ENCODE assay signal across 8 mouse cellular contexts in genomic region chr8:119423631-119424141, GRCm38 (mm10). TPM values are rescaled to one million over a fixed set of nuclear protein-coding genes. Genes with fewer than 3 reads are reported as not detected.
DNase-seq lines count a peak whose midpoint lies in the region; ATAC-seq lines count a peak whose summit lies in the region.

No protein-coding gene starts in this region.

- ATAC-seq in limb, embryonic 13.5 days (ENCODE audit: low FRiP score, low read depth): no peak
- no peak for ATAC-seq in kidney, embryonic 16.5 days (ENCODE audit: low FRiP score, low TSS enrichment)
- peak; percentile 70 for ATAC-seq in megakaryocyte, adult 5-6 weeks (ENCODE audit: poor library complexity, severe bottlenecking)

- H3K27me3 ChIP-seq in limb, embryonic 13.5 days: no peaks in the 10 kb centered on the region
- H3K27me3 ChIP-seq in limb, embryonic 10.5 days (ENCODE audit: low read depth, poor library complexity, severe bottlenecking): no peaks in the 10 kb centered on the region
- H3K27me3 ChIP-seq in kidney, embryonic 16.5 days (ENCODE audit: insufficient read depth, low read length): no peaks in the 10 kb centered on the region
- H3K27me3 ChIP-seq in midbrain, embryonic 10.5 days (ENCODE audit: low read depth, poor library complexity, severe bottlenecking): no peaks in the 10 kb centered on the region

- no peak overlapping the region for H3K4me2 ChIP-seq in limb, embryonic 13.5 days (replicated peaks)
- H3K4me2 ChIP-seq in kidney, embryonic 16.5 days (replicated peaks; ENCODE audit: low read depth, low read length): no peak overlapping the region; the same call in 1 of the 2 replicates

- H3K36me3 ChIP-seq in limb, embryonic 13.5 days: no peaks in the 10 kb centered on the region
- H3K36me3 ChIP-seq in limb, embryonic 10.5 days: no peaks in the 10 kb centered on the region
- no peaks in the 10 kb centered on the region for H3K36me3 ChIP-seq in kidney, embryonic 16.5 days (ENCODE audit: insufficient read depth, low read length)
- no peaks in the 10 kb centered on the region for H3K36me3 ChIP-seq in midbrain, embryonic 10.5 days

- no peak overlapping the region for H3K4me3 ChIP-seq in limb, embryonic 13.5 days
- H3K4me3 ChIP-seq in limb, embryonic 10.5 days: no peak overlapping the region
- no peak overlapping the region for H3K4me3 ChIP-seq in kidney, embryonic 16.5 days (ENCODE audit: low read length)
- H3K4me3 ChIP-seq in midbrain, embryonic 10.5 days: no peak overlapping the region

- DNase-seq in limb, embryonic 10.5 days (ENCODE audit: low spot score): no peak
- peak; percentile 73 to 83 for DNase-seq in heart, adult 18-20 months
- peak; percentile 47 for DNase-seq in yolk sac, embryonic 10.5 days (ENCODE audit: low spot score)
- no peak for DNase-seq in ovary, postnatal 10 days (ENCODE audit: low spot score)
- no peak for DNase-seq in midbrain, embryonic 10.5 days (ENCODE audit: low spot score)

- H3K27ac ChIP-seq in limb, embryonic 13.5 days: peak overlapping the region; percentile 28; the same call in 1 of the 2 replicates
- H3K27ac ChIP-seq in limb, embryonic 10.5 days: no peak overlapping the region
- H3K27ac ChIP-seq in kidney, embryonic 16.5 days (ENCODE audit: low read length): peak overlapping the region; percentile 79
- no peak overlapping the region for H3K27ac ChIP-seq in midbrain, embryonic 10.5 days (replicated peaks)

- H3K4me1 ChIP-seq in limb, embryonic 13.5 days: peaks cover 28% of the 10 kb centered on the region
- peaks cover 45% of the 10 kb centered on the region for H3K4me1 ChIP-seq in limb, embryonic 10.5 days
- H3K4me1 ChIP-seq in kidney, embryonic 16.5 days (ENCODE audit: insufficient read depth, low read length): peaks cover 37% of the 10 kb centered on the region
- H3K4me1 ChIP-seq in midbrain, embryonic 10.5 days: peaks cover 32% of the 10 kb centered on the region

- 54% methylated on average over 9 of the region's 9 CpGs for whole genome bisulfite sequencing in limb, embryonic 13.5 days
- 72% methylated on average over 9 of the region's 9 CpGs for WGBS in limb, embryonic 10.5 days
- 49% methylated on average over 9 of the region's 9 CpGs for WGBS in kidney, embryonic 16.5 days
- 71% methylated on average over 9 of the region's 9 CpGs for WGBS in midbrain, embryonic 10.5 days

- no peak overlapping the region for H3K9ac ChIP-seq in limb, embryonic 13.5 days
- no peak overlapping the region; the same call in 1 of the 2 replicates for H3K9ac ChIP-seq in kidney, embryonic 16.5 days (replicated peaks; ENCODE audit: low read length)

- H3K9me3 ChIP-seq in limb, embryonic 13.5 days: no peaks in the 10 kb centered on the region
- H3K9me3 ChIP-seq in limb, embryonic 10.5 days (replicated peaks): no peaks in the 10 kb centered on the region
- H3K9me3 ChIP-seq in kidney, embryonic 16.5 days (ENCODE audit: low read length): no peaks in the 10 kb centered on the region
- H3K9me3 ChIP-seq in midbrain, embryonic 10.5 days (replicated peaks): no peaks in the 10 kb centered on the region

RNA-seq across cellular contexts. Expression of gene Osgin1, which starts 10.2 kb away (rescaled TPM):
- polyA plus RNA-seq in limb, embryonic 13.5 days (2015; fragmentation: Nextera tagmentation; extraction: Ambion mirVana): 0.73 and 0.76 TPM in 2 replicates
- polyA plus RNA-seq in limb, embryonic 10.5 days (2016; fragmentation: Nextera tagmentation; extraction: Ambion mirVana): 0.26 and 0.34 TPM in 2 replicates
- total RNA-seq in heart, adult 18-20 months (2021): 1 to 10 TPM; 3.1 to 4.2 TPM
- 3.2 and 3.6 TPM in 2 replicates for polyA plus RNA-seq in kidney, embryonic 16.5 days (2015; fragmentation: Nextera tagmentation; extraction: Ambion mirVana)
- total RNA-seq in megakaryocyte, adult 5-6 weeks (2015): 6.1 and 6.4 TPM in 2 replicates
- 2.5 and 5.7 TPM in 2 replicates for total RNA-seq in megakaryocyte, adult 5-6 weeks (2017)
- polyA plus RNA-seq in midbrain, embryonic 10.5 days (2016; fragmentation: Nextera tagmentation; extraction: Ambion mirVana): 0.21 and 0.23 TPM in 2 replicates

RNA-seq across cellular contexts. Expression of gene Necab2, which starts 22.8 kb away (rescaled TPM):
- polyA plus RNA-seq in limb, embryonic 13.5 days (2015; fragmentation: Nextera tagmentation; extraction: Ambion mirVana): 3.1 and 3.5 TPM in 2 replicates
- 4.2 and 5.6 TPM in 2 replicates for polyA plus RNA-seq in limb, embryonic 10.5 days (2016; fragmentation: Nextera tagmentation; extraction: Ambion mirVana)
- total RNA-seq in heart, adult 18-20 months (2021): not detected
- polyA plus RNA-seq in kidney, embryonic 16.5 days (2015; fragmentation: Nextera tagmentation; extraction: Ambion mirVana): 2.3 and 2.5 TPM in 2 replicates
- total RNA-seq in megakaryocyte, adult 5-6 weeks (2015): not detected in 2 replicates
- total RNA-seq in megakaryocyte, adult 5-6 weeks (2017): not detected in 2 replicates
- 16.3 and 17.0 TPM in 2 replicates for polyA plus RNA-seq in midbrain, embryonic 10.5 days (2016; fragmentation: Nextera tagmentation; extraction: Ambion mirVana)

RNA-seq across cellular contexts. Expression of gene Mlycd, which starts 29.0 kb away (rescaled TPM):
- 9.6 and 11.4 TPM in 2 replicates for polyA plus RNA-seq in limb, embryonic 13.5 days (2015; fragmentation: Nextera tagmentation; extraction: Ambion mirVana)
- polyA plus RNA-seq in limb, embryonic 10.5 days (2016; fragmentation: Nextera tagmentation; extraction: Ambion mirVana): 6.3 and 6.7 TPM in 2 replicates
- 100 to 1,000 TPM; 117 to 120 TPM for total RNA-seq in heart, adult 18-20 months (2021)
- 13.6 and 14.1 TPM in 2 replicates for polyA plus RNA-seq in kidney, embryonic 16.5 days (2015; fragmentation: Nextera tagmentation; extraction: Ambion mirVana)
- 5.4 and 6.5 TPM in 2 replicates for total RNA-seq in megakaryocyte, adult 5-6 weeks (2015)
- total RNA-seq in megakaryocyte, adult 5-6 weeks (2017): 5.7 and 7.5 TPM in 2 replicates
- 10.9 and 11.4 TPM in 2 replicates for polyA plus RNA-seq in midbrain, embryonic 10.5 days (2016; fragmentation: Nextera tagmentation; extraction: Ambion mirVana)

Comparison
In these comparisons a context has a peak if more than half of its experiments do, and no peak if none do; other contexts are left out.
1. H3K27ac ChIP-seq: peak in limb, embryonic 13.5 days (single experiment) and kidney, embryonic 16.5 days (single experiment); none in limb, embryonic 10.5 days (single experiment) and midbrain, embryonic 10.5 days (single experiment).
2. DNase-seq: peak in heart, adult 18-20 months (2 of 2) and yolk sac, embryonic 10.5 days (single experiment); none in limb, embryonic 10.5 days (single experiment), ovary, postnatal 10 days (single experiment) and midbrain, embryonic 10.5 days (single experiment).